Mouse (Mus musculus) midbrain, embryonic 14.5 days (tissue): ENCODE data around the gene Isl2. TPM values are rescaled to one million over a fixed set of nuclear protein-coding genes. Genes with fewer than 3 reads are reported as not detected.

ENCODE experiments used
- ATAC-seq: fragments of 200-750 bp; cut with Nextera tagmentation; 2 replicates; pipeline ENCODE4 v1.8.0; 2017; ENCODE audit warnings: moderate number of reproducible peaks, moderate library complexity; ENCODE audit not compliant: low FRiP score, low TSS enrichment
- DNase-seq: peaks from one replicate; pipeline ENCODE4 v3.0.0-alpha.2; 2015
- H3K27ac ChIP-seq: fragments of 300-500 bp; sonication (generic); replicated peaks from 2 replicates; pipeline ENCODE4 v1.5.1; 2014; ENCODE audit warnings: mild to moderate bottlenecking, low read depth, low read length, moderate library complexity
- H3K27me3 ChIP-seq: fragments of 300-500 bp; sonication (generic); 2 replicates; pipeline ENCODE4 v1.6.1; 2014; ENCODE audit warnings: low read length, control low read depth, mixed read lengths; ENCODE audit not compliant: control insufficient read depth, insufficient read depth
- H3K36me3 ChIP-seq: fragments of 300-500 bp; sonication (generic); 2 replicates; pipeline ENCODE4 v1.6.1; 2014; ENCODE audit warnings: low read length, control low read depth; ENCODE audit not compliant: control insufficient read depth, insufficient read depth
- H3K4me1 ChIP-seq: fragments of 300-500 bp; sonication (generic); 2 replicates; pipeline ENCODE4 v1.6.1; 2014; ENCODE audit warnings: mild to moderate bottlenecking, antibody characterized with exemption, low read length, control low read depth; ENCODE audit not compliant: control insufficient read depth, insufficient read depth
- H3K4me2 ChIP-seq: fragments of 300-500 bp; sonication (generic); 2 replicates; pipeline ENCODE4 v1.6.1; 2014; ENCODE audit warnings: mild to moderate bottlenecking, low read length, moderate library complexity
- H3K4me3 ChIP-seq: fragments of 300-500 bp; sonication (generic); replicated peaks from 2 replicates; pipeline ENCODE4 v1.5.1; 2014; ENCODE audit warnings: low read depth, low read length
- H3K9ac ChIP-seq: fragments of 300-500 bp; sonication (generic); replicated peaks from 2 replicates; pipeline ENCODE4 v1.6.1; 2014; ENCODE audit warnings: mild to moderate bottlenecking, low read length, moderate library complexity
- H3K9me3 ChIP-seq: fragments of 300-500 bp; sonication (generic); 2 replicates; pipeline ENCODE4 v1.6.1; 2016; ENCODE audit warnings: low read length, control low read depth, mixed read lengths; ENCODE audit not compliant: control insufficient read depth
- WGBS: fragments of 180-500 bp; shearing (Covaris S2); extraction: QIAGEN DNeasy Blood & Tissue Kit; methylation state at CpG from one replicate; pipeline ENCODE4 v1.1.7; 2014; 5-methylcytosine and 5-hydroxymethylcytosine counted together
- polyA plus RNA-seq: library from polyadenylated mRNA; unstranded; fragments of >200 nt; fragmentation: Nextera tagmentation; extraction: Ambion mirVana; gene quantifications from 2 replicates; pipeline ENCODE4 v1.2.1, GENCODE M21; 2014

The Isl2 gene
- polyA plus RNA-seq, 1 experiment from 2014 or later: 4.2 TPM

DNA sequence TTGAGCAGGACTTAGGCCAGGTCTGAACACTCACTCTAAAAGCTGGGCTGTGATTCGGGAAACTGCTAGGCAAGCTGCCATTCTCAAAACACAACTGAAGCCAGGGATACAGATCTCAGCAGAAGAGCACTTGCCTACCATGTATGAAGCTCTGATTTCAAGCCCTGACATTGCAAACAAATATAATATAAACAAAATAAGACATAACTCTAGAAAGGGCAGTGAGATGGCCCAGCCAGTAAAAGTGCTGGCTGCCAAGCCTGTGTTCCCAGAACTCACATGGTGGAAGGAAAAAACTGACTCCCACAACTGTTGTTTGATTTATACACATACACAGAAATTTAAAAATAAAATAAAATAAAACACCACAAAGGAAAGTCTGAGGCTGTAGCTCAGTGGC lies 32.6 kb downstream of the Isl2 start:
- H3K9ac ChIP-seq: no peak overlapping the region
- no peaks in the 10 kb centered on the region for H3K9me3 ChIP-seq
- no peaks in the 10 kb centered on the region for H3K36me3 ChIP-seq
- 81% methylated on average over 1 of the region's 1 CpGs for WGBS
- no peaks in the 10 kb centered on the region for H3K4me1 ChIP-seq
- no peaks in the 10 kb centered on the region for H3K27me3 ChIP-seq
- no peak overlapping the region for H3K4me3 ChIP-seq
- no peak for DNase-seq
- no peak overlapping the region for H3K27ac ChIP-seq
- no peak for ATAC-seq
- H3K4me2 ChIP-seq: no peak overlapping the region

DNA sequence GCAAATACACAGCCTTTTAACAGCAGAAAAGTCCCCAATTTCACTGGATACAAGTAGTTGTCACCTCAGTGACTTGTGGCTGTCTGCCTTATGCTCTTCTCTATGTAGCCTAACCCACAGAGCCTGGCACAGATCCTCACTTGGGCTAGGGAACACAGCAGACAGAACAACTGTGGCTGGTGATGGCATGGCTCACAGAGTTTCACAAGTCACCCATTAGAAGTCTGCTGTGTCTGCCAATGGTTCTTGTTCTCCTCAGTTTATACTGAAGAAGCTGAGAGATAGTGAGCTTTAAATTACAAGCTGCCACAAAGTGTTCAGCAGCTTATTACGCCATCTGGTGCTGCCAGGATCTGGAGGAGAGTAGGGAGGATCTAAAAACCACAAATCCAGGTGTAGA lies 38.1 kb downstream of the Isl2 start:
- Histone ChIP-seq H3K4me3 (no peak overlapping the region), H3K9ac (no peak overlapping the region), H3K4me1 (no peaks in the 10 kb centered on the region), H3K9me3 (no peaks in the 10 kb centered on the region), H3K36me3 (peaks cover 3% of the 10 kb centered on the region; the same call in 1 of the 2 replicates), H3K4me2 (no peak overlapping the region), H3K27me3 (no peaks in the 10 kb centered on the region), H3K27ac (no peak overlapping the region)
- 73% methylated on average over 1 of the region's 1 CpGs for WGBS
- ATAC-seq (no peak), DNase-seq (no peak)

DNA sequence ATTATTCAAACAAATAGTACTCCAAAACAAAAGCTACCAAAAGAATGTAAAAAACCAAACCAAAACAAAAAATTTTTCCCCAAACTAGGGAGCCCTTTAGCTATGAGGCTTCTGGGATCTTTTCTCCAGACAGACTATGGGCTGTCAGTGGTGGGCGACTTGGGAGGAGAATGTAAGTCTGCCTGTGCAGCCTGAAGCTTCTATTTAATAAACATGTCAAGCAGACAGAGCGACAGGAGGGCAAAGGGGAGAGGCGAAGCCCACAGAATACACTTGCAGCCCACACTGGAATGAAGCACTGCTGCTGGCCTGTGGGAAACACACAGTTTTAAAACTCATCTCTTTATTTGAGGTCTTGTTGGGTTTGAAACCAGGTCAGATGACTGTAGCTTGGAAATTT lies 42.9 kb downstream of the Isl2 start:
- no peak for DNase-seq
- Histone ChIP-seq H3K36me3 (peaks cover 12% of the 10 kb centered on the region), H3K27me3 (no peaks in the 10 kb centered on the region), H3K9ac (no peak overlapping the region), H3K4me1 (no peaks in the 10 kb centered on the region), H3K4me2 (no peak overlapping the region), H3K4me3 (no peak overlapping the region), H3K27ac (no peak overlapping the region), H3K9me3 (no peaks in the 10 kb centered on the region)
- 19% methylated on average over 3 of the region's 3 CpGs for WGBS
- ATAC-seq: no peak

DNA sequence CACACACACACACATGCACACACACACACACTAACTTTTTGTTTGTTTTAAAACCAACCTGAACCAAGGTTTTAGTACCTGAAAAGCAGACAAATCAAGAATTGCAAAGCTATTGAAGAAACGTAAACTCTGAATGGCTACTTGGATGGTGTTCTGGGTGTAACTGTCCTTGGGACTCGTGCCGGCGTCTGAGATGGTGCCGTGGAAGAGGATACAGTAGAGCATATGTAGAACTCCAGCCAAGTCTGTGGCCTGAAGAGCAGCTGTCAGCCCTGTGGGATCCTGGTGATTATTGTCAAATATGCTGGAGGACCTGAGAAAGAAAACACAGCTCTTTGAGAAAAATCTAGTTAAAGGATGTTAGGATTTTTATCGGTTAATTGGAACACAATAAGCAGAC lies 47.7 kb downstream of the Isl2 start:
- Histone ChIP-seq H3K4me3 (no peak overlapping the region), H3K9me3 (no peaks in the 10 kb centered on the region), H3K4me1 (no peaks in the 10 kb centered on the region), H3K27me3 (no peaks in the 10 kb centered on the region), H3K27ac (no peak overlapping the region), H3K4me2 (no peak overlapping the region), H3K9ac (no peak overlapping the region), H3K36me3 (peaks cover 9% of the 10 kb centered on the region)
- 96% methylated on average over 6 of the region's 6 CpGs for WGBS
- no peak for ATAC-seq
- no peak for DNase-seq

Other genes with a start within 250 kb of the Isl2 start
- 1.7 and 2.2 TPM in 2 replicates for gene Nrg4, start 211.8 kb upstream of the Isl2 start, polyA plus RNA-seq
- 2.4 and 8.3 TPM in 2 replicates for gene Tmem266, start 211.8 kb upstream of the Isl2 start, polyA plus RNA-seq
- 75.6 and 94.1 TPM in 2 replicates for gene Etfa, start 26.4 kb upstream of the Isl2 start, polyA plus RNA-seq